Mouse (Mus musculus) liver, adult 2 months (tissue): ENCODE data around the gene Il17re. TPM values are rescaled to one million over a fixed set of nuclear protein-coding genes. Genes with fewer than 3 reads are reported as not detected.
A peak's percentile ranks its signal among the peaks of the same experiment; 100 is the strongest.

Experiments used
- DNase-seq: peaks from one replicate; pipeline ENCODE4 v3.0.0-alpha.2; 2011; ENCODE audit warnings: low read depth, low spot score; ENCODE audit errors: extremely low read depth
- H3K27ac ChIP-seq: fragments of 200-500 bp; replicated peaks from 2 replicates; pipeline ENCODE4 v1.5.1; 2012; ENCODE audit warnings: low read depth, mild to moderate bottlenecking, control low read depth, inconsistent platforms, low read length; ENCODE audit not compliant: insufficient read depth
- H3K27me3 ChIP-seq: fragments of 200-500 bp; 2 replicates; pipeline ENCODE4 v1.6.1; 2012; ENCODE audit warnings: mild to moderate bottlenecking, moderate library complexity, low read length, inconsistent platforms; ENCODE audit not compliant: control insufficient read depth, insufficient read depth
- H3K36me3 ChIP-seq: fragments of 200-500 bp; 2 replicates; pipeline ENCODE4 v1.6.1; 2012; ENCODE audit warnings: low read length, inconsistent platforms; ENCODE audit not compliant: control insufficient read depth, insufficient read depth
- H3K4me1 ChIP-seq: fragments of 200-500 bp; 2 replicates; pipeline ENCODE4 v1.6.1; 2011; ENCODE audit warnings: low read length; ENCODE audit not compliant: control insufficient read depth, insufficient read depth
- H3K4me3 ChIP-seq: fragments of 200-500 bp; 2 replicates; pipeline ENCODE4 v1.5.1; 2011; ENCODE audit warnings: low read depth, mild to moderate bottlenecking, control low read depth, low read length, moderate library complexity; ENCODE audit not compliant: insufficient read depth
- H3K79me2 ChIP-seq: fragments of 200-500 bp; 2 replicates; pipeline ENCODE4 v1.6.1; 2012; ENCODE audit warnings: inconsistent platforms, mild to moderate bottlenecking, low read length, moderate library complexity; ENCODE audit not compliant: control insufficient read depth, insufficient read depth
- H3K9ac ChIP-seq: fragments of 200-500 bp; 2 replicates; pipeline ENCODE4 v1.6.1; 2012; ENCODE audit warnings: low read depth, mild to moderate bottlenecking, control low read depth, inconsistent platforms, low read length
- CTCF ChIP-seq: fragments of 200-500 bp; IDR thresholded peaks from 2 replicates; pipeline ENCODE4 v1.5.1; 2011; ENCODE audit warnings: low read depth, low read length, control low read depth
- POLR2A ChIP-seq: fragments of 200-500 bp; IDR thresholded peaks from 2 replicates; pipeline ENCODE4 v1.6.1; 2011; ENCODE audit warnings: low read length, control low read depth; ENCODE audit not compliant: insufficient read depth; ENCODE audit errors: extremely low read depth
- WGBS: fragments of 180-500 bp; shearing (Covaris S2); methylation state at CpG from one replicate; pipeline ENCODE4 v1.1.7; 2018; 5-methylcytosine and 5-hydroxymethylcytosine counted together
- polyA plus RNA-seq: library from polyadenylated mRNA; depleted of rRNA; stranded (reverse); fragments of >200 nt; gene quantifications from 2 replicates; pipeline ENCODE4 v1.2.3, GENCODE M21; 2012
- total RNA-seq: library from RNA; depleted of rRNA; stranded (reverse); fragments of >200 nt; gene quantifications from 2 replicates; pipeline ENCODE4 v1.2.3, GENCODE M21; 2014

The Il17re gene
- total and polyA plus RNA-seq, 2 experiments = 0.26 to 0.46 TPM

DNA sequence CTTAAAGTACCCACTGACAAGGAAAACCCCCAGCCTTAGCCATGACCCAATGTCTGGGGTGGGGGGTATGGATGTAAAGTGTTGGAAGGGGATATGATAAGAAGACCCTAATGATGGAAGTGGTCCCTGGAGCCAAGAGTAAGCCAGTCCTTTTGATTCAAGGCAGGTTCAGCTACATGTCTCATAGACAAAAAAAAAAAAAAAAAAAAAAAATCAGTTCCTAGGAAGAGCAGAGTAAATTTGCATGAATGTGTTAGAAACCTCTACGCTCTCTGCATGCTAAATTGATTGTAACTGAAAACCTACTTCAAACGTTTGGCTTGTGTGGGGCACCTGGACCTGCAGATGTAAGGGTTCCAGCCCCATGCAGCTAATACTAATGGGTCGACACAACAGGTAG, 26.5 kb upstream of the Il17re start:
- Histone ChIP-seq H3K36me3 (peaks cover 9% of the 10 kb centered on the region; the same call in 1 of the 2 replicates), H3K9ac (peak overlapping the region; percentile 22; the same call in 1 of the 2 replicates), H3K27ac (peak overlapping the region; percentile 78; the same call in 1 of the 2 replicates), H3K4me1 (peaks cover 35% of the 10 kb centered on the region), H3K4me3 (no peak overlapping the region), H3K27me3 (no peaks in the 10 kb centered on the region), H3K79me2 (peaks cover 35% of the 10 kb centered on the region; the same call in 1 of the 2 replicates)
- no peak for TF ChIP-seq CTCF
- no peak for TF ChIP-seq POLR2A
- no peak for DNase-seq
- WGBS = 31% methylated on average over 3 of the region's 3 CpGs

DNA sequence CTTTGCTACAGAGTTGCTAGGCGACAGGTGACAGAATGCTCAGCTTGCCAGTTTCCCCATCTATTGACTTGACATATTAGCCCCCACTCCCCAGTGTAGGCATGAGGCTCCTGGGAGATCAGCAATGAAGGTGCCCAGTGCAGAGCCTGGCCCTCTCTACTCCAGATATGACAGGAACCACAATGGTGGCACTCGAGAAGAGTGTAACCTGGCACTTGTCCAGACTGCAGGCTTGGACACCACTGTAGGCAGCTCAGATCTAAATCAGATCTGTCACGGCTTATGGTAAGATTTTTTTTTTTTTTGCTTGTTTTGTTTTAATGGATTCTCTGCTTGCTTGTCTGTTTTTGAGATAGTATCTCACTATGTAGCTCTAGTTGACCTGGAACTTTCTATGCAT, 24.6 kb upstream of the Il17re start:
- peak; percentile 42 for DNase-seq
- peaks cover 41% of the 10 kb centered on the region for H3K4me1 ChIP-seq
- H3K36me3 ChIP-seq = peaks cover 11% of the 10 kb centered on the region; the same call in 1 of the 2 replicates
- 34% methylated on average over 3 of the region's 3 CpGs for WGBS
- peaks cover 30% of the 10 kb centered on the region; the same call in 1 of the 2 replicates for H3K79me2 ChIP-seq
- H3K27ac ChIP-seq = peak overlapping the region; percentile 66
- TF ChIP-seq CTCF (no peak), POLR2A (no peak)
- no peak overlapping the region for H3K9ac ChIP-seq
- H3K27me3 ChIP-seq = no peaks in the 10 kb centered on the region
- H3K4me3 ChIP-seq = no peak overlapping the region

DNA sequence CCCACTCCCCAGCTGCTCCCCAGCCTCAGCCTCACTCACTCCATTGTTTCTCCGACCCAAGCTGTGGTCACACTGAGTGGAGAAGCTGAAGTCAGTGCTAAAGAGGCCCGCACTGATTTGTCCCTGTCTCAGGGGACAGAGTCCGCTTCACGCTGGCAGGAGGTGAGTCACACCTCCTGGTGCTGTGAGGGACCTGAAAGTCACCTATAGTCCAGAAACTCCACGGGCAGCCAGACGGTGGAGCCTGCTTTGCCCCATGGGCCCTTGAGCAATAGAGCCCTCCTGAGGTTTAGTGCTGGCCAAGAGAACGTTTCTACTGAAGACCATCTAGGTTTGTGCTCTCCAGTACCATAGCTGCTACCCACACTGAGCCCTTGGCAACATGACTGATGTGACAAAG, 23.6 kb upstream of the Il17re start:
- 28% methylated on average over 7 of the region's 7 CpGs for WGBS
- no peak overlapping the region for H3K4me3 ChIP-seq

DNA sequence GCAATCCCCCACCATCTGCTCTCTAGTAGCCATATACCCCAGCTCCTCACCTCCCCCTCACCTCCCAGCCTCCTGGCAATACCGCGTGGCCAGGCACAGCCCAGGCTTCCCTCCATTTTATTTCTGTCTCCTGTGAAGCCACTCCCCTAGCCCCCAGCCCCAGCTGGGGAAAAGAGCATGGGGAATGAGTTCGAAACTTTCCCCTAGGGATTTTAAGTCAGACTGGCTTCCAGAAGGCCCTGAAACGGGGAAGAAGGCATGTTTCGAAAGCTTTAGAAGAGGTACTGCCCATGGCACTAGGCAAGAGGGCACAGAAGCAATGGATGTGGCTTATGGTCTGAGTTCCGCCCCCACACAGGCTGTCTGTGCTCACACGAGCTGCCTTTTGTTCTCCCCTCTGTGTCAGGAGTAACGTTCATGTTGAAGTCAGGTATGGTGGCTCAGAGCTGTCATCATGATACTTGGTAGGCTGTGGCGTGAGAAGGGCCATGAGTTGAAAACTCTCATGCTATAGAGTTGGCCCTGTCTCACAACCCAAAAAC, 22.5 kb upstream of the Il17re start, which contains the start of gene Cidec:
Gene Cidec, minus strand, starts transcription at position 97 of the 542 bp plus-strand sequence.
- Histone ChIP-seq H3K9ac (peak within 1 kb of the TSS; percentile 23; the same call in 1 of the 2 replicates), H3K36me3 (peaks cover 11% of the 10 kb centered on the region; the same call in 1 of the 2 replicates), H3K79me2 (peaks cover 25% of the 10 kb centered on the region; the same call in 1 of the 2 replicates), H3K27ac (peak within 1 kb of the TSS; percentile 66), H3K4me1 (peaks cover 53% of the 10 kb centered on the region), H3K27me3 (no peaks in the 10 kb centered on the region), H3K4me3 (no peak within 1 kb of the TSS)
- peak; percentile 37 for DNase-seq
- TF ChIP-seq CTCF (no peak), POLR2A (no peak)
- WGBS = 76% methylated on average over 9 of the region's 9 CpGs

More for the DNA sequence above, 23.6 kb upstream of the Il17re start:
- Histone ChIP-seq H3K79me2 (peaks cover 25% of the 10 kb centered on the region; the same call in 1 of the 2 replicates), H3K27me3 (no peaks in the 10 kb centered on the region), H3K36me3 (peaks cover 11% of the 10 kb centered on the region; the same call in 1 of the 2 replicates), H3K4me1 (peaks cover 46% of the 10 kb centered on the region), H3K9ac (peak overlapping the region; percentile 23; the same call in 1 of the 2 replicates), H3K27ac (peak overlapping the region; percentile 66)
- TF ChIP-seq CTCF (no peak), POLR2A (no peak)
- peak; percentile 82 for DNase-seq

DNA sequence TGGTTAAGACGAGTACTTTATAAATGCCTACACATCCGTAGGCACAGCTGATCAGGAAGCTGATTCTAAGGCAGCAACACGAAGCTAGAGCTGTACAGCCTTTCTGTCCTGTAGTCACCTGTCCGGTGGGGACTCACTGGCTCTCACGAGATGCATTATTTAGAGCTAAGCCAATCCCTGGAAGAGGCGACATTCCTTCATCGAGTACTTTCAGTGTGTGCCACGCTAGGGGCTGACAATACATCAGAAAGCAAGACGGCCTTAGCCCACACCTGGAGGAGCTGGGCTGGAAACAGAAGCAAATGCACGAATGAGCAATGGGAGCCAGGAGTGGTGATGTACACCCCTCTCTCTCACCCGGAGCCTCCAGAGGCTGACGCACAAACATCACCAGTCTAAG, 21.1 kb upstream of the Il17re start:
- Histone ChIP-seq H3K9ac (no peak overlapping the region), H3K27me3 (no peaks in the 10 kb centered on the region), H3K27ac (no peak overlapping the region; the same call in 1 of the 2 replicates), H3K36me3 (peaks cover 11% of the 10 kb centered on the region; the same call in 1 of the 2 replicates), H3K4me3 (no peak overlapping the region), H3K4me1 (peaks cover 46% of the 10 kb centered on the region), H3K79me2 (peaks cover 16% of the 10 kb centered on the region; the same call in 1 of the 2 replicates)
- 92% methylated on average over 12 of the region's 12 CpGs for WGBS
- DNase-seq = no peak
- TF ChIP-seq POLR2A = no peak

DNA sequence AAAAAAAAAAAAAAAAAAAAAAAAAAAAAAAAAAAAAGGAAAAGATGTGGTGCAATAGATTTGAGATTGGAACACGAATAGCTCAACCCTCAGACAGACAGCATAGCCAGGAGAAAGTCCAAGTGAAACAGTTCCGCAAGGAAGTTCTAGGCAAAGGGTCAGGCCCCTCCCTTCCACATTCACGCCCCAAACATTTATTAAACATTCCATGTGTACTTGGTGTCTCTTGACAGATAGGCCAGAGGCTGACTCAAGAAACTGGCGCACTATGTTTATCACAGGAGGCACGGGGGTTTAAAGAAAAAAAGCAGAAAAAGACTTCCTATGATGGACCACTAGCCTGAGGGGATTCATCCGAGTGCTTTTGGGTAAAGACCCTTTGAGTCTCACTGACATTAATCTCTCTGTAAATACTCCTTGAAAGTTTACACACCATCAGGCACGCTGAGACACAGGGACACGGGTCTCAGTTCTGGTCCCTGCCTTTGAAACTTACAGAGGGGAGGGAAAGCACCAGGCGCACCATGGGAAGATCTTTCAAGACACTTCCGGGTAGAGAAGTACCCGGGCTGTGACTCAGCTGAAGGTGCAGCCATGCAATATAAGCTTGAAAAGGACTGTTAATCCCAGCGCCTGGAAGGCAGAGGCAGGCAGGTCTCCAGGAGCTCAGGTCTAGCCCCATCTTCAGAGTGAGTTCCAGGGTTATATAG, 19.4 kb upstream of the Il17re start:
- Histone ChIP-seq H3K27me3 (no peaks in the 10 kb centered on the region), H3K9ac (peak overlapping the region; percentile 42; the same call in 1 of the 2 replicates), H3K27ac (peak overlapping the region; percentile 94), H3K79me2 (peaks cover 12% of the 10 kb centered on the region), H3K4me1 (peaks cover 38% of the 10 kb centered on the region), H3K36me3 (peaks cover 11% of the 10 kb centered on the region; the same call in 1 of the 2 replicates), H3K4me3 (no peak overlapping the region)
- DNase-seq = peak; percentile 92
- no peak for TF ChIP-seq CTCF
- TF ChIP-seq POLR2A = no peak
- 29% methylated on average over 12 of the region's 12 CpGs for WGBS
